Mouse (Mus musculus) neural tube, embryonic 15.5 days (tissue): ENCODE measurements around the gene Dbi. TPM values are rescaled to one million over a fixed set of nuclear protein-coding genes. Genes with fewer than 3 reads are reported as not detected.

Experiments used
- ATAC-seq: fragments of 200-750 bp; cut with Nextera tagmentation; 2 replicates; pipeline ENCODE4 v1.8.0; 2017; ENCODE audit warnings: mild to moderate bottlenecking, moderate TSS enrichment, moderate library complexity; ENCODE audit not compliant: low FRiP score
- H3K27ac ChIP-seq: fragments of 300-500 bp; sonication (generic); replicated peaks from 2 replicates; pipeline ENCODE4 v1.5.1; 2015; ENCODE audit warnings: mild to moderate bottlenecking, inconsistent platforms
- H3K27me3 ChIP-seq: fragments of 300-500 bp; sonication (generic); replicated peaks from 2 replicates; pipeline ENCODE4 v1.6.1; 2015; ENCODE audit warnings: inconsistent platforms
- H3K36me3 ChIP-seq: fragments of 300-500 bp; sonication (generic); 2 replicates; pipeline ENCODE4 v1.6.1; 2015; ENCODE audit warnings: inconsistent platforms
- H3K4me1 ChIP-seq: fragments of 300-500 bp; sonication (generic); 2 replicates; pipeline ENCODE4 v1.6.1; 2015; ENCODE audit warnings: inconsistent platforms
- H3K4me2 ChIP-seq: fragments of 300-500 bp; sonication (generic); 2 replicates; pipeline ENCODE4 v1.6.1; 2015; ENCODE audit warnings: inconsistent platforms, mild to moderate bottlenecking, moderate library complexity
- H3K4me3 ChIP-seq: fragments of 300-500 bp; sonication (generic); replicated peaks from 2 replicates; pipeline ENCODE4 v1.5.1; 2015; ENCODE audit warnings: mild to moderate bottlenecking, inconsistent platforms
- H3K9ac ChIP-seq: fragments of 300-500 bp; sonication (generic); replicated peaks from 2 replicates; pipeline ENCODE4 v1.6.1; 2015; ENCODE audit warnings: mild to moderate bottlenecking, inconsistent platforms
- H3K9me3 ChIP-seq: fragments of 300-500 bp; sonication (generic); replicated peaks from 2 replicates; pipeline ENCODE4 v1.6.1; 2016; ENCODE audit warnings: inconsistent platforms
- WGBS: fragments of 180-500 bp; shearing (Covaris S2); methylation state at CpG from one replicate; pipeline ENCODE4 v1.1.7; 2015; ENCODE audit warnings: mixed read lengths; 5-methylcytosine and 5-hydroxymethylcytosine counted together
- polyA plus RNA-seq: library from polyadenylated mRNA; unstranded; fragments of >200 nt; fragmentation: Nextera tagmentation; extraction: Ambion mirVana; gene quantifications from 2 replicates; pipeline ENCODE4 v1.2.1, GENCODE M21; 2015

The Dbi gene
- polyA plus RNA-seq, 1 experiment from 2014 or later = 1,904 TPM

DNA sequence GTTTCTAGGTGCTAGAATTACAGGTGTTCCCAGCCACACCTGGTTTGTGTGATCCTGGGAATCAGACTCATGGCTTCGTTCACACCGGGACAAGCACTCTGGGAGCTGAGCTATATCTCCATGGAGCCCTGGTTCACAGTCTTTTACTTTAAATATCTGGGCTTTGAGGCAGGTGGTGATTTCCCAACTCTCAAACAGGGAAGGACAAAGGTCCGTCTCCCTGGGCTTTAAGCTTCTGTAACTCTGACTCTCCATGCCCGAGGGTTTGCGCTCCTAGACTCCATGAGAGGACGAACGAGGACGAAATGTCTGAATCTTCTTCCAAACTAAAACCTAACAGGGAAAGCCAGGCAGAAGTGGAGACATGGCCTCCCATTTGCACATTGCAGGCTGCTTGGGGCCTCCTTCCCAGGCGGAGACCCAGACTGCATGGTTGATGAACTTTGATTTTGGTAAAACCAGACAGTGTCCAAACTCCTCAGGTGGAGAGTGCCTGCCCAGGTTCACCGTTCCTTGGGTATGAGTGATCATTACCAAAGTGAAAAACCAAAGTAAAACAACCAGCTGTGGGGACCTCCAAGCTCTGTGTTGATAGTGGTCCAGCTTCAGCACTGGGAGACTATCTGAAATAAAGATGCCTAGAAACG, 56.7 kb downstream of the Dbi start:
- H3K27me3 ChIP-seq = no peaks in the 10 kb centered on the region
- H3K36me3 ChIP-seq = no peaks in the 10 kb centered on the region
- no peak overlapping the region for H3K9ac ChIP-seq
- ATAC-seq = no peak
- H3K9me3 ChIP-seq = no peaks in the 10 kb centered on the region
- no peak overlapping the region for H3K27ac ChIP-seq
- H3K4me3 ChIP-seq = no peak overlapping the region
- WGBS = 94% methylated on average over 11 of the region's 11 CpGs
- H3K4me2 ChIP-seq = no peak overlapping the region
- no peaks in the 10 kb centered on the region for H3K4me1 ChIP-seq

Other genes starting within 250 kb of the Dbi start
- gene Tmem177, start 207.9 kb downstream of the Dbi start, polyA plus RNA-seq = 5.9 and 6.6 TPM in 2 replicates
- gene Cfap221, start 123.8 kb downstream of the Dbi start, polyA plus RNA-seq = 0.22 and 0.26 TPM in 2 replicates
- gene Sctr, start 114.2 kb downstream of the Dbi start, polyA plus RNA-seq = 0.84 and 0.89 TPM in 2 replicates
- gene Tmem37, start 47.0 kb downstream of the Dbi start, polyA plus RNA-seq = 6.5 and 7.7 TPM in 2 replicates
- 17.3 and 17.9 TPM in 2 replicates for gene 3110009E18Rik, start 109 bp upstream of the Dbi start, polyA plus RNA-seq
- gene Steap3, start 151.6 kb upstream of the Dbi start, polyA plus RNA-seq = 3.9 and 5.4 TPM in 2 replicates
- 1.4 and 3.2 TPM in 2 replicates for gene C1ql2, start 219.5 kb upstream of the Dbi start, polyA plus RNA-seq